Mouse (Mus musculus) liver, adult (tissue): Measurements from ENCODE around the gene Naa35.

Experiments used
- GATA4 ChIP-seq: IDR thresholded peaks from 2 replicates; pipeline ENCODE4 v1.6.1; 2014; ENCODE audit warnings: mild to moderate bottlenecking, low read length; ENCODE audit not compliant: insufficient replicate concordance

Gene Naa35

GRCm38 (mm10) chr13:59584947-59585647, at the start of gene Naa35, which contains the start of gene Agtpbp1:
Naa35 (plus strand) TSS chr13:59585259.
Agtpbp1 (minus strand) TSS chr13:59585227.
- TF ChIP-seq GATA4: peak; percentile 35; the same call in 1 of the 2 replicates

- no peak for TF ChIP-seq GATA4
Measured at GRCm38 (mm10) chr13:59535746-59536145, 49.3 kb upstream of the Naa35 start.

- no peak for TF ChIP-seq GATA4
Measured at GRCm38 (mm10) chr13:59536631-59537030, 48.4 kb upstream of the Naa35 start.

GRCm38 (mm10) chr13:59538661-59539060, 46.4 kb upstream of the Naa35 start:
- TF ChIP-seq GATA4: no peak

- no peak for TF ChIP-seq GATA4
Measured at GRCm38 (mm10) chr13:59540030-59540429, 45.0 kb upstream of the Naa35 start.

- no peak for TF ChIP-seq GATA4
Measured at GRCm38 (mm10) chr13:59542411-59542810, 42.6 kb upstream of the Naa35 start.

GRCm38 (mm10) chr13:59547091-59547490, 38.0 kb upstream of the Naa35 start:
- TF ChIP-seq GATA4: no peak

- no peak for TF ChIP-seq GATA4
Measured at GRCm38 (mm10) chr13:59547716-59548115, 37.3 kb upstream of the Naa35 start.

- no peak for TF ChIP-seq GATA4
Measured at GRCm38 (mm10) chr13:59549318-59549798, 35.7 kb upstream of the Naa35 start.

- TF ChIP-seq GATA4: no peak
Measured at GRCm38 (mm10) chr13:59552286-59552685, 32.8 kb upstream of the Naa35 start.

- TF ChIP-seq GATA4: no peak
Measured at GRCm38 (mm10) chr13:59552751-59553150, 32.3 kb upstream of the Naa35 start.

GRCm38 (mm10) chr13:59554772-59555505, 30.1 kb upstream of the Naa35 start:
- no peak for TF ChIP-seq GATA4

- TF ChIP-seq GATA4: no peak
Measured at GRCm38 (mm10) chr13:59555613-59556192, 29.4 kb upstream of the Naa35 start.

GRCm38 (mm10) chr13:59556670-59557069, 28.4 kb upstream of the Naa35 start:
- no peak for TF ChIP-seq GATA4

GRCm38 (mm10) chr13:59557185-59557985, 27.7 kb upstream of the Naa35 start:
- no peak for TF ChIP-seq GATA4
